ENCODE assay signal across 15 mouse cellular contexts in the genomic region with DNA sequence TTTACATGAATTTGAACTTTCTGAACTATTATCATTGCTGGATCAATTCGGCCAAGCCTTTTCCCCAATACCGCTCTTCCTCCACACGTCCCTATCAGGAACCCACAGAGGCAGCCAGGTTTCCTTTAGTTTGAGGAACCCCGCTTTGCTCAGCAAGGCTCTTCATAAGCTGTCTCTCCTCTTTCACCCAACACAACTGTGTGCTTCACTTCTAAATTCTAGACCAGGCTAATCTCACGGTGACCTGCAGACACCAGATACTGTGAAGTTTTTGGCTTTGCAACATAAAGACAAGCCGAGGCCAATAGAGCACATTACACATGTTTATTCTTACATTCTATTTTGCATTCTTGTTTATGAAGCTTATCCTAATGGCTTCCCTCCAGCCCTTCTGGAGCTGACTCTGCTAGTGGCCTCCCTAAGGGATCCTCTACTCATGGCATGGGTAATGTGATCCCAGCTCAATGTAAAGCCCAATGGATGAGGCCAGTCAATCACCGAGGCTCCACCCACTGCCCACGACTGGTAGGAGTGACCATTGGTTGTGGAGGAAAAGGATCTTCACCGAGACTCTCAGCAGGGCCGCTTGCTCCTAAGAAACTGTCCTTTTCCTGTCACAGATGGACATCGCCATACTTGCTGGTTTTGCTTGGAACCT.
DNase-seq lines count a peak whose midpoint lies in the region; ATAC-seq and TF ChIP-seq lines count a peak whose summit lies in the region.
"Had no signal": no experiment of that assay in that cellular context is flagged by ENCODE, and none has a peak within 500 bp of the region (broad histone marks: within the 10 kb centered on the region; RNA-seq: fewer than 3 reads in every experiment).

No protein-coding gene starts in this region.

- H3K4me2 ChIP-seq in liver, embryonic 14.5 days (ENCODE audit: low read depth): peak overlapping the region; percentile 45
- H3K4me2 ChIP-seq: heart, embryonic 12.5 days; hindbrain, embryonic 12.5 days; limb, embryonic 12.5 days; midbrain, embryonic 12.5 days had no signal

- H3K4me3 ChIP-seq in gastrocnemius, adult 2 months: no peak overlapping the region
- no peak overlapping the region for H3K4me3 ChIP-seq in G1E (ENCODE audit: low read depth, low read length)
- 0 out of 4 replicates have a peak overlapping the region, but pooled peaks of 1 of the 2 experiments have one; percentile 15 for H3K4me3 ChIP-seq in liver, embryonic 14.5 days (ENCODE audit: insufficient read depth in 1 of 2, low read depth in 2 of 2, low read length in 2 of 2)
- H3K4me3 ChIP-seq: heart, embryonic 12.5 days; hindbrain, embryonic 12.5 days; limb, embryonic 12.5 days; midbrain, embryonic 12.5 days had no signal

- H3K9me3 ChIP-seq in G1E (replicated peaks): peaks cover 4% of the 10 kb centered on the region; the same call in 1 of the 2 replicates
- no peaks in the 10 kb centered on the region for H3K9me3 ChIP-seq in liver, embryonic 14.5 days (ENCODE audit: control insufficient read depth, low read length)
- H3K9me3 ChIP-seq: heart, embryonic 12.5 days; limb, embryonic 12.5 days; midbrain, embryonic 12.5 days had no signal

- H3K27me3 ChIP-seq in G1E (ENCODE audit: insufficient read depth, low read length): no peaks in the 10 kb centered on the region
- H3K27me3 ChIP-seq in liver, embryonic 14.5 days (ENCODE audit: control insufficient read depth, insufficient read depth, low read length): no peaks in the 10 kb centered on the region
- H3K27me3 ChIP-seq: heart, embryonic 12.5 days; hindbrain, embryonic 12.5 days; limb, embryonic 12.5 days; midbrain, embryonic 12.5 days had no signal

- peak; percentile 68; the same call in 1 of the 2 replicates for ATAC-seq in G1E (ENCODE audit: extremely low read depth, insufficient number of reproducible peaks, low FRiP score, poor library complexity, severe bottlenecking)
- peak; percentile 81 for ATAC-seq in common myeloid progenitor, adult 5-6 weeks (replicated peaks; ENCODE audit: low read depth, poor library complexity, severe bottlenecking)
- peak; percentile 79 for ATAC-seq in liver, embryonic 14.5 days (ENCODE audit: insufficient read depth)

- peak; percentile 36 for TF ChIP-seq EP300 in liver, embryonic 14.5 days (IDR thresholded peaks at IDR 0.05; ENCODE audit: low read depth)

- intact Hi-C loops in gastrocnemius, adult 2 months (cut with DNase I): no loop called here

- peak overlapping the region; percentile 43 for H3K27ac ChIP-seq in gastrocnemius, adult 2 months
- peak overlapping the region; percentile 70 for H3K27ac ChIP-seq in liver, embryonic 14.5 days
- H3K27ac ChIP-seq: hindbrain, embryonic 12.5 days; limb, embryonic 12.5 days; midbrain, embryonic 12.5 days had no signal

- DNase-seq in gastrocnemius, adult 2 months: no peak
- DNase-seq in gastrocnemius, postnatal 4 days (ENCODE audit: low spot score in 2 of 2): no peak
- DNase-seq in G1E (ENCODE audit: low spot score): no peak
- DNase-seq in liver, embryonic 14.5 days (ENCODE audit: low read depth in 3 of 3, low spot score in 3 of 3): peak in 2 of 3 experiments; percentile 37 to 39
- DNase-seq in left cerebral cortex, adult 18-20 months (ENCODE audit: low spot score in 2 of 2): no peak
- no peak for DNase-seq in heart, postnatal 4 days
- DNase-seq in thymus, postnatal 10 days (ENCODE audit: low spot score in 2 of 2): no peak
- DNase-seq: cerebellum, adult 2 months; embryo, embryonic 11 days; kidney, adult 18-20 months had no signal

- H3K4me1 ChIP-seq in G1E (ENCODE audit: insufficient read depth, low read depth, low read length): peaks cover 36% of the 10 kb centered on the region
- peaks cover 19 to 26% of the 10 kb centered on the region in 2 experiments for H3K4me1 ChIP-seq in liver, embryonic 14.5 days (replicated peaks; ENCODE audit: control insufficient read depth in 2 of 2, insufficient read depth in 2 of 2, low read length in 1 of 2)
- H3K4me1 ChIP-seq: heart, embryonic 12.5 days; midbrain, embryonic 12.5 days had no signal

- H3K9ac ChIP-seq in liver, embryonic 14.5 days (replicated peaks): peak overlapping the region; percentile 1
- H3K9ac ChIP-seq: heart, embryonic 12.5 days; hindbrain, embryonic 12.5 days; limb, embryonic 12.5 days; midbrain, embryonic 12.5 days had no signal

- no peaks in the 10 kb centered on the region for H3K36me3 ChIP-seq in G1E (replicated peaks)
- no peaks in the 10 kb centered on the region for H3K36me3 ChIP-seq in liver, embryonic 14.5 days (replicated peaks; ENCODE audit: control insufficient read depth, insufficient read depth, low read depth)
- H3K36me3 ChIP-seq: heart, embryonic 12.5 days; hindbrain, embryonic 12.5 days; limb, embryonic 12.5 days; midbrain, embryonic 12.5 days had no signal

- no peak for TF ChIP-seq CTCF in gastrocnemius, adult 2 months (IDR thresholded peaks at IDR 0.05)
- no peak for TF ChIP-seq CTCF in G1E (IDR thresholded peaks at IDR 0.05; ENCODE audit: low read depth, low read length)
- no peak for TF ChIP-seq CTCF in liver, embryonic 14.5 days (IDR thresholded peaks at IDR 0.05; ENCODE audit: low read depth)

- 20% methylated on average over 11 of the region's 11 CpGs for WGBS in liver, embryonic 14.5 days (ENCODE audit: insufficient replicate concordance)

Comparison
In these comparisons a context has a peak if more than half of its experiments do, and no peak if none do; other contexts are left out.
1. DNase-seq: peak in liver, embryonic 14.5 days (2 of 3); none in gastrocnemius, adult 2 months (single experiment), gastrocnemius, postnatal 4 days (0 of 2), G1E (single experiment), left cerebral cortex, adult 18-20 months (0 of 2), heart, postnatal 4 days (single experiment) and thymus, postnatal 10 days (0 of 2).
2. Peak in every context shown above with its lines, with median percentiles within 50 percentile points of each other: ATAC-seq.